Mouse (Mus musculus) stomach, embryonic 14.5 days (tissue): Measurements from ENCODE around the gene Zfp110. TPM values are rescaled to one million over a fixed set of nuclear protein-coding genes. Genes with fewer than 3 reads are reported as not detected.
"Not testable (repeated sequence)": the region's sequence is repeated elsewhere in the genome, so short reads cannot be mapped to it uniquely, and the experiment has no call there.

Source experiments
- ATAC-seq: fragments of 200-750 bp; cut with Nextera tagmentation; 2 replicates; pipeline ENCODE4 v1.8.0; 2017; ENCODE audit warnings: low read depth, moderate TSS enrichment; ENCODE audit not compliant: insufficient number of reproducible peaks, insufficient read depth, low FRiP score
- H3K27ac ChIP-seq: fragments of 300-500 bp; sonication (generic); 2 replicates; pipeline ENCODE4 v1.5.1; 2014; ENCODE audit warnings: mild to moderate bottlenecking, low read length, moderate library complexity, mixed read lengths
- H3K27me3 ChIP-seq: fragments of 300-500 bp; sonication (generic); 2 replicates; pipeline ENCODE4 v1.6.1; 2014; ENCODE audit warnings: low read length, control low read depth, mixed read lengths; ENCODE audit not compliant: control insufficient read depth, insufficient read depth
- H3K36me3 ChIP-seq: fragments of 300-500 bp; sonication (generic); 2 replicates; pipeline ENCODE4 v1.6.1; 2014; ENCODE audit warnings: mild to moderate bottlenecking, control low read depth, low read length, moderate library complexity, mixed read lengths; ENCODE audit not compliant: control insufficient read depth, insufficient read depth
- H3K4me1 ChIP-seq: fragments of 300-500 bp; sonication (generic); 2 replicates; pipeline ENCODE4 v1.6.1; 2014; ENCODE audit warnings: low read length, control low read depth, mixed read lengths; ENCODE audit not compliant: control insufficient read depth, insufficient read depth
- H3K4me2 ChIP-seq: fragments of 300-500 bp; sonication (generic); replicated peaks from 2 replicates; pipeline ENCODE4 v1.6.1; 2014; ENCODE audit warnings: low read depth, low read length, control low read depth
- H3K4me3 ChIP-seq: fragments of 300-500 bp; sonication (generic); 2 replicates; pipeline ENCODE4 v1.5.1; 2014; ENCODE audit warnings: low read depth, low read length, control low read depth
- H3K9ac ChIP-seq: fragments of 300-500 bp; sonication (generic); replicated peaks from 2 replicates; pipeline ENCODE4 v1.6.1; 2014; ENCODE audit warnings: low read depth, mild to moderate bottlenecking, control low read depth, low read length, moderate library complexity, mixed read lengths
- H3K9me3 ChIP-seq: fragments of 300-500 bp; sonication (generic); 2 replicates; pipeline ENCODE4 v1.6.1; 2016; ENCODE audit warnings: low read depth, low read length, control low read depth; ENCODE audit not compliant: control insufficient read depth
- whole genome bisulfite sequencing: fragments of 180-500 bp; shearing (Covaris S2); extraction: QIAGEN DNeasy Blood & Tissue Kit; methylation state at CpG from one replicate; pipeline ENCODE4 v1.1.7; 2014; 5-methylcytosine and 5-hydroxymethylcytosine counted together
- polyA plus RNA-seq: library from polyadenylated mRNA; unstranded; fragments of >200 nt; fragmentation: Nextera tagmentation; extraction: Ambion mirVana; gene quantifications from 2 replicates; pipeline ENCODE4 v1.2.1, GENCODE M21; 2014

Zfp110 gene
- 29.9 and 35.7 TPM in 2 replicates for polyA plus RNA-seq

- H3K4me2 ChIP-seq = peak within 1 kb of the TSS; percentile 62
- peak within 1 kb of the TSS; percentile 63 for H3K4me3 ChIP-seq
- peak within 1 kb of the TSS; percentile 4; the same call in 1 of the 2 replicates for H3K27ac ChIP-seq
- peak; percentile 97 for ATAC-seq
- peaks cover 29% of the 10 kb centered on the region for H3K36me3 ChIP-seq
- H3K4me1 ChIP-seq = no peaks in the 10 kb centered on the region
- no peaks in the 10 kb centered on the region for H3K27me3 ChIP-seq
- peaks cover 31% of the 10 kb centered on the region; the same call in 1 of the 2 replicates for H3K9me3 ChIP-seq
- peak within 1 kb of the TSS; percentile 60 for H3K9ac ChIP-seq
- WGBS = 2% methylated on average over 47 of the region's 47 CpGs
These were observed at the start of gene Zfp110 for GRCm38 (mm10) chr7:12834162-12835120. Gene Zfp110 (plus strand): TSS chr7:12834761.

GRCm38 (mm10) chr7:12787333-12787732 lies 47.2 kb upstream of the Zfp110 start:
- no peaks in the 10 kb centered on the region for H3K27me3 ChIP-seq
- no peak overlapping the region for H3K9ac ChIP-seq
- WGBS = 74% methylated on average over 6 of the region's 6 CpGs
- H3K9me3 ChIP-seq = no peaks in the 10 kb centered on the region
- no peaks in the 10 kb centered on the region for H3K4me1 ChIP-seq
- no peaks in the 10 kb centered on the region for H3K36me3 ChIP-seq
- no peak overlapping the region for H3K4me2 ChIP-seq
- H3K27ac ChIP-seq = no peak overlapping the region
- no peak overlapping the region for H3K4me3 ChIP-seq
- ATAC-seq = no peak

- Histone ChIP-seq H3K4me2 (no peak overlapping the region), H3K4me1 (no peaks in the 10 kb centered on the region), H3K9ac (no peak overlapping the region), H3K4me3 (no peak overlapping the region), H3K27ac (no peak overlapping the region), H3K9me3 (no peaks in the 10 kb centered on the region), H3K27me3 (no peaks in the 10 kb centered on the region), H3K36me3 (no peaks in the 10 kb centered on the region)
- WGBS = 24% methylated on average over 5 of the region's 5 CpGs
- no peak for ATAC-seq
These were observed 46.5 kb upstream of the Zfp110 start for GRCm38 (mm10) chr7:12788025-12788424.

- not testable (repeated sequence) for H3K4me1 ChIP-seq, ATAC-seq, H3K27ac ChIP-seq, H3K4me3 ChIP-seq, H3K36me3 ChIP-seq, H3K9me3 ChIP-seq, H3K27me3 ChIP-seq, H3K9ac ChIP-seq, H3K4me2 ChIP-seq
- 86% methylated on average over 11 of the region's 11 CpGs for WGBS
These were observed 41.9 kb upstream of the Zfp110 start for GRCm38 (mm10) chr7:12792624-12793023.

GRCm38 (mm10) chr7:12797971-12798370 lies 36.6 kb upstream of the Zfp110 start:
- WGBS = 62% methylated on average over 2 of the region's 2 CpGs
- no peaks in the 10 kb centered on the region for H3K27me3 ChIP-seq
- peaks cover 6% of the 10 kb centered on the region; the same call in 1 of the 2 replicates for H3K9me3 ChIP-seq
- ATAC-seq = no peak
- H3K27ac ChIP-seq = no peak overlapping the region
- H3K4me1 ChIP-seq = peaks cover 2% of the 10 kb centered on the region; the same call in 1 of the 2 replicates
- no peak overlapping the region for H3K4me3 ChIP-seq
- H3K36me3 ChIP-seq = no peaks in the 10 kb centered on the region
- H3K9ac ChIP-seq = no peak overlapping the region
- H3K4me2 ChIP-seq = no peak overlapping the region

GRCm38 (mm10) chr7:12799554-12799953 lies 35.0 kb upstream of the Zfp110 start:
- peaks cover 3% of the 10 kb centered on the region; the same call in 1 of the 2 replicates for H3K4me1 ChIP-seq
- ATAC-seq = no peak
- peaks cover 6% of the 10 kb centered on the region; the same call in 1 of the 2 replicates for H3K9me3 ChIP-seq
- no peak overlapping the region for H3K9ac ChIP-seq
- no peak overlapping the region for H3K4me3 ChIP-seq
- WGBS = 79% methylated on average over 1 of the region's 1 CpGs
- no peak overlapping the region for H3K27ac ChIP-seq
- H3K27me3 ChIP-seq = no peaks in the 10 kb centered on the region
- H3K36me3 ChIP-seq = no peaks in the 10 kb centered on the region
- H3K4me2 ChIP-seq = no peak overlapping the region

GRCm38 (mm10) chr7:12802866-12803726 lies 31.5 kb upstream of the Zfp110 start, which contains the start of gene Zscan18:
Gene Zscan18 (minus strand): TSS chr7:12803635.
- 5% methylated on average over 31 of the region's 31 CpGs for WGBS

GRCm38 (mm10) chr7:12803727-12804071 lies 30.9 kb upstream of the Zfp110 start:
- Histone ChIP-seq H3K4me3 (peak overlapping the region; percentile 46), H3K4me1 (peaks cover 3% of the 10 kb centered on the region; the same call in 1 of the 2 replicates), H3K27ac (peak overlapping the region; percentile 66; the same call in 1 of the 2 replicates), H3K4me2 (peak overlapping the region; percentile 79), H3K27me3 (no peaks in the 10 kb centered on the region), H3K36me3 (peaks cover 15% of the 10 kb centered on the region), H3K9me3 (no peaks in the 10 kb centered on the region), H3K9ac (peak overlapping the region; percentile 48)
- under 1% methylated on average over 16 of the region's 16 CpGs for WGBS
- no peak; the same call in 1 of the 2 replicates for ATAC-seq

More at GRCm38 (mm10) chr7:12802866-12803726, 31.5 kb upstream of the Zfp110 start, which contains the start of gene Zscan18:
- no peaks in the 10 kb centered on the region for H3K9me3 ChIP-seq
- peaks cover 3% of the 10 kb centered on the region; the same call in 1 of the 2 replicates for H3K4me1 ChIP-seq
- H3K4me3 ChIP-seq = peak within 1 kb of the TSS; percentile 46
- peak within 1 kb of the TSS; percentile 66 for H3K27ac ChIP-seq
- H3K36me3 ChIP-seq = peaks cover 9% of the 10 kb centered on the region
- H3K9ac ChIP-seq = peak within 1 kb of the TSS; percentile 48
- peak; percentile 97 for ATAC-seq
- no peaks in the 10 kb centered on the region for H3K27me3 ChIP-seq
- peak within 1 kb of the TSS; percentile 79 for H3K4me2 ChIP-seq
